Mouse (Mus musculus) kidney, adult 2 months (tissue): ENCODE results near the gene Gm49601. TPM values are rescaled to one million over a fixed set of nuclear protein-coding genes. Genes with fewer than 3 reads are reported as not detected.

Experiments used
- DNase-seq: peaks from one replicate; pipeline ENCODE4 v3.0.0; 2021
- H3K27ac ChIP-seq: fragments of 200-500 bp; 2 replicates; pipeline ENCODE4 v1.5.1; 2012; ENCODE audit warnings: low read depth, low read length, control low read depth, inconsistent platforms; ENCODE audit not compliant: insufficient read depth
- H3K27me3 ChIP-seq: fragments of 200-500 bp; replicated peaks from 2 replicates; pipeline ENCODE4 v1.6.1; 2012; ENCODE audit warnings: mild to moderate bottlenecking, moderate library complexity, low read length, inconsistent platforms; ENCODE audit not compliant: control insufficient read depth, insufficient read depth
- H3K36me3 ChIP-seq: fragments of 200-500 bp; 2 replicates; pipeline ENCODE4 v1.6.1; 2012; ENCODE audit warnings: mild to moderate bottlenecking, moderate library complexity, low read length, inconsistent platforms; ENCODE audit not compliant: control insufficient read depth, insufficient read depth
- H3K4me1 ChIP-seq: fragments of 200-500 bp; 2 replicates; pipeline ENCODE4 v1.6.1; 2011; ENCODE audit warnings: low read length; ENCODE audit not compliant: control insufficient read depth, insufficient read depth
- H3K4me3 ChIP-seq: fragments of 200-500 bp; 2 replicates; pipeline ENCODE4 v1.5.1; 2011; ENCODE audit warnings: mild to moderate bottlenecking, low read depth, low read length, control low read depth; ENCODE audit not compliant: insufficient read depth
- CTCF ChIP-seq: fragments of 200-500 bp; conservative IDR thresholded peaks from 2 replicates; pipeline ENCODE4 v1.5.1; 2011; ENCODE audit warnings: low read depth, mild to moderate bottlenecking, control low read depth, low read length, moderate library complexity, mixed read lengths; ENCODE audit not compliant: insufficient read depth, insufficient read length
- POLR2A ChIP-seq: fragments of 200-500 bp; IDR thresholded peaks from one replicate; pipeline ENCODE4 v1.6.1; 2011; ENCODE audit warnings: low read depth, low read length, control low read depth
- WGBS: fragments of 180-500 bp; shearing (Covaris S2); methylation state at CpG from one replicate; pipeline ENCODE4 v1.1.7; 2018; 5-methylcytosine and 5-hydroxymethylcytosine counted together
- polyA plus RNA-seq: library from polyadenylated mRNA; depleted of rRNA; stranded (reverse); fragments of >200 nt; gene quantifications from 2 replicates; pipeline ENCODE4 v1.2.3, GENCODE M21; 2012

The Gm49601 gene
- polyA plus RNA-seq, 1 experiment = 1.4 TPM

DNA sequence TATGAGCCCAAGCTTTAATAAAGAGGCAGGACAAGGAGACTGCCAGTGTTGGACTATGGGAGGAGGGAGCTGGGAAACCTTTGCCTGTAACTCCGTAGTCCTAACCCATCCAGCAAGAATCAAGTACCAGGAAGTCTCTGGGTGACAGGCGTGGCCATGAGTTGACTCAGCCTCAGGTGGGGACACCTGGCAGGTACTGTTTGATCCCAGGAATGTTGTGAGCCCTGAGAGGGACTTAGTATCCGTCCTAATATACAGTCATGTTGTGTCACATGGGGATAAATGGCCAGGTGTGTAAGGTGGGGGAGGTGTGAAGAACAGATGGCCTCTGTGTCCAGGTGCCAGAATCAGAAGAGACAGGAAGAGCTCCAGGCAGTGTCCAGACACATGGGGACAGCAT, 22.9 kb upstream of the Gm49601 start:
- Histone ChIP-seq H3K4me3 (no peak overlapping the region), H3K27ac (no peak overlapping the region), H3K36me3 (no peaks in the 10 kb centered on the region), H3K4me1 (no peaks in the 10 kb centered on the region), H3K27me3 (no peaks in the 10 kb centered on the region)
- 65% methylated on average over 3 of the region's 3 CpGs for WGBS
- no peak for DNase-seq
- TF ChIP-seq CTCF (no peak), POLR2A (no peak)

DNA sequence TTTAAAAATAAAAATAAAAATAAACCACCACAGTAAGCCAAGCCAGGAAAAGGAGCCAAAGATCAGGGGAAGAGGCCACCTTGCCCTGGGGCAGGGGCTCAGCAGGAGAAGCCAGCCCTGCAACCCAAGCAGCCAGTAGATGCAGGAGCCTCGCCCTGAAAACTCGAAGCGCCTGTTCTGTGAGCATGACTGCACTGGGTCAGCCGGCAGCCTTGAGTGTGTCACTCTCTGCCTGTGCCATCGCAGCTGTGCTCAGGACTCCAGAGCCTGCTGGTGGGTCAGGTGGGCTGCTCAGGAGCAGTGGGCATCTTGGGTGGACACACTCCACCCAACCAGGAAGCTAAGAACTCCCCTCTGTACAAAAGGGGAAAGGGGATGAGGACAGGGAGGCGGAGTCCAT, 19.1 kb upstream of the Gm49601 start:
- H3K27me3 ChIP-seq = no peaks in the 10 kb centered on the region
- 40% methylated on average over 6 of the region's 6 CpGs for WGBS
- TF ChIP-seq CTCF (no peak), POLR2A (no peak)
- H3K36me3 ChIP-seq = no peaks in the 10 kb centered on the region
- H3K4me3 ChIP-seq = no peak overlapping the region
- H3K4me1 ChIP-seq = no peaks in the 10 kb centered on the region
- no peak overlapping the region for H3K27ac ChIP-seq
- no peak for DNase-seq

DNA sequence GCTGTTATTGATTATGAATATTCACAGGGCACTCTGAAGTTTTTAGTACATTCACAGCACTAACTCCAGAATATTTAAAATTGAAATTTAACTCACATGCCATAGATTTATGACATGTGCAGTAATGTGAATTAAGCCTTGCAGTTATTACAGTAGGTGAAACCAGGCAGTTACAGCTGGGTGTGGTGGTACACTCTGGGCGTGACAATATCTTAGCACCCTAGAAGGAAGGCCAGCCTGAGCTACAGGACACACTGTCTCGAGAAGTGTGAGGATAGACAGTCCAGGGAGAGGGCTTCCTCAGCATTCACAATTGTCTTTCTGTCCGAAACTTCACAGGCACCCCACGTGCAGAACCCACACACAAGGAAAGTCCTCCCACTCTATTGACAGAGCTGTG, 18.3 kb upstream of the Gm49601 start:
- Histone ChIP-seq H3K27me3 (no peaks in the 10 kb centered on the region), H3K27ac (no peak overlapping the region), H3K4me1 (no peaks in the 10 kb centered on the region), H3K4me3 (no peak overlapping the region), H3K36me3 (no peaks in the 10 kb centered on the region)
- 76% methylated on average over 4 of the region's 4 CpGs for WGBS
- no peak for TF ChIP-seq CTCF
- no peak for TF ChIP-seq POLR2A
- DNase-seq = no peak

DNA sequence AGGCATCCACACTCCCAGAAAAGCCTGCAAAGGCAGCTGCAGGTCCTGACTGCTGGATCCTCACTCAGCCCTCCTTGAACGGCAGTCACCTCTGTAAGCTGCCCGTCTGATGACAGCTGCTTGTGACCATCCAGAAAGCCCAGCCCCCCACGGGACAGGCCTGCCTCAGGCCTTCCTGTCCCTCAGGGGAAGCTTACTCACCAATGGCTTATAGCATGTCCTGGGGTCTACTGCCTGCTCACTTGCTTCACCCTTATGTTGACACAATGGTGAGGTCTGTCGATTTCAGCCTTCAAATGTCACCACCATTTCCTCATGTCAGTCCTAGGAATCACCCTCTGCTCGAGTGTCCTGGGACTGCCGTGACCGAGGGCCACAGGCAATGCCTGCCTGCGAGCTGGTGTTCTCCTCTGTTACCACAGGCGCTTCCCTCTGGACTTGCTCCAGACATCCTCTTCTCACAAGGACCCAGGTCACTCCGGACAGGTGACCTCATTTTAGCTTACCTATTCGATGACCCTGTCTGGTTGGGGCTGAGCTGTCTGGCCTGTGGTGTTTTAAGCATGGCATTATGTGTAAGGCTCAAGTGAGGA, 17.3 kb upstream of the Gm49601 start:
- H3K4me3 ChIP-seq = no peak overlapping the region
- 81% methylated on average over 11 of the region's 11 CpGs for WGBS

DNA sequence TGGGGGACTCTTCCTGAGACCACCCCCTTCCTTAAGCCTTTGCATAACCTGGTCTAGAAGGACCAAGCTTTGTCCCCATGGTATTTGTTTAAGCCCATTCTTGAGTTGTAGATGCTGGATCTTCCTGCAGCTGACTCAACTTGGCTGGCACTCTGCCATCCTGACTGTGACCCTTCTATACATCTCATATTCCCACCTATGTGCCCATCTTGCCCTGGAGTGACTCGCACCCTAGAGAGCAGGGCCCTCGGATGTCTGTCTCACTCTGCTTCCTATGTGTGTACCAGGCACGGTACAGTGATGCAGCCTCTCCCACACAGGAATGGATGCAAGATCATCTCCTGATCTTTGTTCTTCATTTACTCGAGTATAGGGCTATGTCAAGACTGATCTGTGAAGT, 16.7 kb upstream of the Gm49601 start:
- no peaks in the 10 kb centered on the region for H3K27me3 ChIP-seq
- no peak overlapping the region for H3K27ac ChIP-seq
- no peaks in the 10 kb centered on the region for H3K36me3 ChIP-seq
- WGBS = 79% methylated on average over 4 of the region's 4 CpGs
- no peak overlapping the region for H3K4me3 ChIP-seq
- TF ChIP-seq CTCF (no peak), POLR2A (no peak)
- no peaks in the 10 kb centered on the region for H3K4me1 ChIP-seq
- DNase-seq = no peak

More for the DNA sequence above, 17.3 kb upstream of the Gm49601 start:
- Histone ChIP-seq H3K4me1 (no peaks in the 10 kb centered on the region), H3K27me3 (no peaks in the 10 kb centered on the region), H3K36me3 (no peaks in the 10 kb centered on the region), H3K27ac (no peak overlapping the region)
- TF ChIP-seq CTCF (no peak), POLR2A (no peak)
- no peak for DNase-seq

DNA sequence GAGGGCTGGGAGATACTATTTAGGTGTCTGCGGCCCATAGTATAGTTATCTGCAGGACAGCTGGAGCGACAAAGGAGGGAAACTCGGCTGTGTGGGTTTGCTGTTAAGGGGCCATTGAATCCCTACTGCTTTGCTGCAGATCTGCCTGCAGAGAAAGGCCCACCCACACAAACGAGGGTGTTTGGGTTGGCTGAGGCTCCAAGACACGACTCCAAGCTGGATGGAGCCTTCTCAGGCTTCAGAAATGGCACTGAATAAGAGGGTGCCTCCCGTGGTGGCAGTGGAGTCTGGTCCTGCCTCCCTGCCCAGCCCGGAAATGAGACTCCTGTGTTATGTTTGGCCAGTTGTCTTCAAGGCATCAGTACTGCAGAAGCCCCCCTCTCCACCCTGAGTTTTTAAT, 16.1 kb upstream of the Gm49601 start:
- no peaks in the 10 kb centered on the region for H3K4me1 ChIP-seq
- TF ChIP-seq POLR2A = no peak
- TF ChIP-seq CTCF = no peak

DNA sequence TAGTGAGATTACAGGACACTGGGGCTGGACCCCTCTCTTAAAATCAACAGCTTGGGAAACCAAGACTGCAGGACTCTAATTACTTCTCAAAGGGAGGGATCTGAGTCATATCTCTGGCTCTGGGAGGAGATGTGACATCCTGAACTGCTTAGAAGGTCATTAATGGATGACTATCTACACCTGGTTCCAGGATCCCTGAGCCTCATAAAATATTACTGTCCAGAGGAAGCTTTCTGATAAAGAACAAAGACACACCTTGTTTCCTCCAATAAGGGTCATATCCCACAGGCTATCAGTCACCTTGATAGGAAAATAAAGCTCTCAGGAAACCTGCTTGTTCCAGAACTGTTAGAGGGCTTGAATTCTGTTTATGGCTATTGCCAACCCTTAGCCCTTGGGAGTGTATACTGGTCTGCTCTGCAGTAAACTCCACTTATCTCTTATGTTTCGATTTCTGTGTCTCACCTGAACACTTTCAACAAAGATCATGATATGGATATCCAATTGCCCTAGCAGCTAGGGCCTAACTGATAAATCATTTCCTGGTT, 13.2 kb upstream of the Gm49601 start:
- Histone ChIP-seq H3K27me3 (no peaks in the 10 kb centered on the region), H3K36me3 (no peaks in the 10 kb centered on the region), H3K4me3 (no peak overlapping the region), H3K27ac (no peak overlapping the region), H3K4me1 (no peaks in the 10 kb centered on the region)
- no peak for TF ChIP-seq POLR2A
- TF ChIP-seq CTCF = no peak
- DNase-seq = no peak
- WGBS = 77% methylated on average over 1 of the region's 1 CpGs

More for the DNA sequence above, 16.1 kb upstream of the Gm49601 start:
- H3K27ac ChIP-seq = no peak overlapping the region
- 45% methylated on average over 7 of the region's 7 CpGs for WGBS
- no peaks in the 10 kb centered on the region for H3K36me3 ChIP-seq
- no peaks in the 10 kb centered on the region for H3K27me3 ChIP-seq
- no peak overlapping the region for H3K4me3 ChIP-seq
- DNase-seq = no peak
